Mouse (Mus musculus) embryonic facial prominence, embryonic 13.5 days (tissue): Measurements from ENCODE around the gene Slc4a5. TPM values are rescaled to one million over a fixed set of nuclear protein-coding genes. Genes with fewer than 3 reads are reported as not detected.

Source experiments
- ATAC-seq: fragments of 200-750 bp; cut with Nextera tagmentation; 2 replicates; pipeline ENCODE4 v1.8.0; 2017; ENCODE audit warnings: low read depth; ENCODE audit not compliant: insufficient number of reproducible peaks, insufficient read depth, low FRiP score, low TSS enrichment
- H3K27ac ChIP-seq: fragments of 300-500 bp; sonication (generic); 2 replicates; pipeline ENCODE4 v1.5.1; 2015; ENCODE audit warnings: moderate library complexity, mild to moderate bottlenecking, inconsistent platforms
- H3K27me3 ChIP-seq: fragments of 300-500 bp; sonication (generic); 2 replicates; pipeline ENCODE4 v1.6.1; 2015; ENCODE audit warnings: mild to moderate bottlenecking, inconsistent platforms
- H3K36me3 ChIP-seq: fragments of 300-500 bp; sonication (generic); 2 replicates; pipeline ENCODE4 v1.6.1; 2015; ENCODE audit warnings: mild to moderate bottlenecking, inconsistent platforms
- H3K4me1 ChIP-seq: fragments of 300-500 bp; sonication (generic); 2 replicates; pipeline ENCODE4 v1.6.1; 2015; ENCODE audit warnings: inconsistent platforms
- H3K4me2 ChIP-seq: fragments of 300-500 bp; sonication (generic); 2 replicates; pipeline ENCODE4 v1.6.1; 2015; ENCODE audit warnings: moderate library complexity, mild to moderate bottlenecking, inconsistent platforms
- H3K4me3 ChIP-seq: fragments of 300-500 bp; sonication (generic); 2 replicates; pipeline ENCODE4 v1.5.1; 2015; ENCODE audit warnings: mild to moderate bottlenecking, inconsistent platforms
- H3K9ac ChIP-seq: fragments of 300-500 bp; sonication (generic); 2 replicates; pipeline ENCODE4 v1.6.1; 2015; ENCODE audit warnings: mild to moderate bottlenecking, inconsistent platforms
- H3K9me3 ChIP-seq: fragments of 300-500 bp; sonication (generic); 2 replicates; pipeline ENCODE4 v1.6.1; 2016; ENCODE audit warnings: inconsistent platforms
- WGBS: fragments of 180-500 bp; shearing (Covaris S2); methylation state at CpG from one replicate; pipeline ENCODE4 v1.1.7; 2015; ENCODE audit warnings: mixed read lengths; 5-methylcytosine and 5-hydroxymethylcytosine counted together
- polyA plus RNA-seq: library from polyadenylated mRNA; unstranded; fragments of >200 nt; fragmentation: Nextera tagmentation; extraction: Ambion mirVana; gene quantifications from 2 replicates; pipeline ENCODE4 v1.2.1, GENCODE M21; 2015

Slc4a5 gene
- polyA plus RNA-seq, 1 experiment from 2014 or later = 0.20 TPM

DNA sequence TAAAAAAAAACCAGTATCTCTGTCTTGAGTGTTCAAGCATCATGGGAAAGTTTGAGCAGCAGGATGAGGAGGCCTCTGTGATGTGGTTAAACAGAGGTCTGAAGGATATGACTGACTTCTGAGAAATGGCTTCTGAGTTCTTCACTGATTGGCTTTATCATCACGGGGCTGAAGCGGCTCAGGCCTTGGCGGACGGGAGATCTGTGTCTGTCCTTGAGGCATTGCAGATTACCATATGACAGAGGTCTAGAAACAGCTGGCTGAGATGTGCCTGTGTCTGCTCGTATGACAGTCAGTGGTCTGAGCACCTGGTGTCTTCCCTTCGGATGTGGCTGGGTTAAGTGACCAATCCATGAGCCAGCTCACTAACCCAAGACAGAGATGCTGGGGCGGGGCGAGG lies 92.9 kb downstream of the Slc4a5 start:
- H3K4me1 ChIP-seq = peaks cover 18% of the 10 kb centered on the region
- no peak overlapping the region for H3K4me2 ChIP-seq
- no peak overlapping the region for H3K27ac ChIP-seq
- WGBS = 87% methylated on average over 8 of the region's 8 CpGs
- no peaks in the 10 kb centered on the region for H3K27me3 ChIP-seq
- no peaks in the 10 kb centered on the region for H3K9me3 ChIP-seq
- no peak overlapping the region for H3K9ac ChIP-seq
- H3K4me3 ChIP-seq = no peak overlapping the region
- ATAC-seq = no peak
- peaks cover 50% of the 10 kb centered on the region for H3K36me3 ChIP-seq

DNA sequence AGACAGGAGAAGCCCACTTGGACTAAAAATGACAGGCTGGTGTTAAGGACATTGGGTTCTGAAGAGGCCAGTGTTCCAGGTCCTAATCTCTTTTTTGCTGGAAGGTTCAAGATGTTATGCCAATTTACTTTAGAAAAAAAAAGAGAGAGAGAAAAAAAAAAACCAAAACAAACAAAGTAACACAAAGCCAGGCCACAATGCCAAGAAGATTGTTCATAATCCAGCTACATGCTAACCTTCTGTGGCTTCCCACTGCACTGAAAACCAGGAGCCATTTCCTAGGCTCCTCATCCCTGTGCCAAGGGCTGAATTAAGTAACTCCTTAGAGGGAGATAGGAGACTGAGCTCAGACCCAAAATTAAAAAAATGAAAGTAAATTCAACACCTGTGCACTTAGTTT lies 95.7 kb downstream of the Slc4a5 start:
- Histone ChIP-seq H3K27ac (no peak overlapping the region), H3K27me3 (no peaks in the 10 kb centered on the region), H3K4me3 (no peak overlapping the region), H3K4me1 (peaks cover 18% of the 10 kb centered on the region), H3K36me3 (peaks cover 27% of the 10 kb centered on the region), H3K9ac (no peak overlapping the region), H3K9me3 (no peaks in the 10 kb centered on the region), H3K4me2 (peak overlapping the region; percentile 76)
- no peak for ATAC-seq

DNA sequence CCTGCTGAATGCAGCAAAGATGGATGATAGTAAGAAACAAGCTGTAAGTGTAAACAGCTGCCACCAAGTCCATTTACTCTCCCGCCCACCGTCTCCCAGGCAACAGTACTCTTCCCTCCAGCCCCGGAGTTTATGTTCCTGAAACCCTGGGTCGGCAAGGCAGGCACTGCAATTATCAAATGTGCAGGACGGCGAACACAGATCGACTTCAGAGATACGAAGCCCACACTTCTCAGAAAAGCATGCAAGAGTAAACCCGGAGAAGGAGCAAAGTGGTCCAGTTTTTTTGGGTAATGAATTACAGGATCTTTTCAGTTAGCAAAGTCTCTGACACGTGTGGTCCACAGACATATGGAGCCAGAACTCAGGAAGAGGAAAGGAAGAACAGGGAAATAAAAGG lies 96.4 kb downstream of the Slc4a5 start:
- no peak for ATAC-seq
- 3% methylated on average over 10 of the region's 10 CpGs for WGBS
- peaks cover 18% of the 10 kb centered on the region for H3K4me1 ChIP-seq
- peak overlapping the region; percentile 76 for H3K4me2 ChIP-seq
- no peaks in the 10 kb centered on the region for H3K9me3 ChIP-seq
- peak overlapping the region; percentile 11; the same call in 1 of the 2 replicates for H3K27ac ChIP-seq
- H3K36me3 ChIP-seq = peaks cover 20% of the 10 kb centered on the region
- no peaks in the 10 kb centered on the region for H3K27me3 ChIP-seq
- H3K9ac ChIP-seq = 0 out of 2 replicates have a peak overlapping the region, but pooled peaks have one; percentile 58
- peak overlapping the region; percentile 89 for H3K4me3 ChIP-seq

DNA sequence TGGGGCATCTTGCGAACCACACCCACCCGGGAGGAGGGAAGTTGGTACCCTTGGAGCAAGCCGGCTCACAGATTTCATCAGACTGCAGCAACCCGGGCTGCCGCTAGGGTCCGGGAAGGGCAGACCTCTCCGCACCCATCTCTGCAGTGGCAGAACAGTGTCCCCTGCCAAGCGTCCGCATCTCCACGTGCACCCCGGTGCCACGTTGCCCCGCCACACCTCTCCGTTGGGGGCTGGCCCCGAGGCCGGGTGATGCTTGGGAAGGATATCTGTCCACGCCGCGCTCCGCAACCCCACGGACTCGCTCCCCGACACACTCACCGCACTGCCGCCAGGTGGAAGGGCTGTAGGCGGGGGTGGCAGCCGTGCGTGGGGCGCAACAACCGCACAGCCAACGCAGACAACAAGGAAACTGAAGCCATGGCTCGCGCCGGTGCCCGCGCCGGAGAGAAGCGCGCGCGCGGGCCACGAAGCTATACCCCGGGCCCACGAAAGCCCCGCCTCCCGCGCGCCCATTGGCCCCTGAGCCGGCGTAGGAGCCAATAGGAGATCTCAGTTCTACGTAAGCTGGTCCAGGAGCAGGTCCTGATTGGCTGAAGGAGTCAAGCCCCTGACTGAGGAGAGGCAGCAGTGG lies 97.6 kb downstream of the Slc4a5 start:
- no peaks in the 10 kb centered on the region for H3K27me3 ChIP-seq
- under 1% methylated on average over 52 of the region's 52 CpGs for WGBS
- peak overlapping the region; percentile 83 for H3K9ac ChIP-seq
- no peaks in the 10 kb centered on the region for H3K9me3 ChIP-seq
- H3K4me2 ChIP-seq = peak overlapping the region; percentile 76
- peaks cover 18% of the 10 kb centered on the region for H3K4me1 ChIP-seq
- H3K36me3 ChIP-seq = peaks cover 8% of the 10 kb centered on the region
- peak overlapping the region; percentile 89 for H3K4me3 ChIP-seq
- peak; percentile 98 for ATAC-seq
- peak overlapping the region; percentile 51; the same call in 1 of the 2 replicates for H3K27ac ChIP-seq

DNA sequence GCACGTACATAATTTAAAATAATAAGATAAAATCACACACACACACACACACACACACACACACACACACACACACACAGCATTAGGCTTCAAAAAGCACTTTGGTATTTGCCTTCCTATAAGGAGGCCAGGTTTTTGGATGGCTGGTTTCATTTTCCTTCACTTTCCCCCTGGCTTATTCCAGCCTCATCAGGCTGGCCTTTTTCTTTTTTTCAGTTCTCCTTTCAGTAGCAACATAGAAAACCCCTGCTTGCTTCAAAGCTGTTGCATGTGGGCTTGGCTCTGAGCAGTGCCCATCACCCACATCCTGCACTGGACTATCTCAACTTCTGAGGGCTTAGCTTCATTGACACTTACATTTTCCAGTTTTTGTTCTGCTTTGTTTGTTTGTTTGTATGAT lies 102.3 kb downstream of the Slc4a5 start:
- Histone ChIP-seq H3K9me3 (no peaks in the 10 kb centered on the region), H3K27me3 (no peaks in the 10 kb centered on the region), H3K4me3 (no peak overlapping the region), H3K4me1 (peaks cover 7% of the 10 kb centered on the region), H3K27ac (no peak overlapping the region), H3K36me3 (no peaks in the 10 kb centered on the region), H3K9ac (no peak overlapping the region), H3K4me2 (no peak overlapping the region)
- no peak for ATAC-seq
- WGBS = 44% methylated on average over 1 of the region's 1 CpGs

DNA sequence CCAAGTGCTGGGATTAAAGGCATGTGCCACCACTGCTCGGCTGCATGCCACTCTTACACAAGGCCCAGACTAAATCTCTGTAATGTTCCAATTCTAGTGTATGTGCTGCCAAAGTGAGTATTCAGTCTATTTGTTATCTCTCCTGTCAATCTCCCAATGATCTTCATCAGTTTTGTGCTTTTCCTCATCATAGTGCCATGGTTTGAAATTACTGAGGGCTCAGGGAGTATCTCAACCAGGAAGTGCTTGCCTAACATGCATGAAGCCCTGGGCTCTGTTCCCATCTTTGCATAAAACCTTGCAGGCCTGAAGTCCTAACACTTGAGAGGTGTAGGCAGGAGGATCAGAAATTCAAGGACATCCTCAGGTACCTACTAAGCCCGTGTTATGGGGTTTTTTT lies 103.2 kb downstream of the Slc4a5 start:
- H3K27ac ChIP-seq = no peak overlapping the region
- no peaks in the 10 kb centered on the region for H3K36me3 ChIP-seq
- WGBS = 58% methylated on average over 2 of the region's 2 CpGs
- no peak overlapping the region for H3K4me3 ChIP-seq
- H3K9me3 ChIP-seq = no peaks in the 10 kb centered on the region
- H3K27me3 ChIP-seq = no peaks in the 10 kb centered on the region
- no peak for ATAC-seq
- H3K4me1 ChIP-seq = peaks cover 12% of the 10 kb centered on the region
- no peak overlapping the region for H3K9ac ChIP-seq
- H3K4me2 ChIP-seq = no peak overlapping the region

DNA sequence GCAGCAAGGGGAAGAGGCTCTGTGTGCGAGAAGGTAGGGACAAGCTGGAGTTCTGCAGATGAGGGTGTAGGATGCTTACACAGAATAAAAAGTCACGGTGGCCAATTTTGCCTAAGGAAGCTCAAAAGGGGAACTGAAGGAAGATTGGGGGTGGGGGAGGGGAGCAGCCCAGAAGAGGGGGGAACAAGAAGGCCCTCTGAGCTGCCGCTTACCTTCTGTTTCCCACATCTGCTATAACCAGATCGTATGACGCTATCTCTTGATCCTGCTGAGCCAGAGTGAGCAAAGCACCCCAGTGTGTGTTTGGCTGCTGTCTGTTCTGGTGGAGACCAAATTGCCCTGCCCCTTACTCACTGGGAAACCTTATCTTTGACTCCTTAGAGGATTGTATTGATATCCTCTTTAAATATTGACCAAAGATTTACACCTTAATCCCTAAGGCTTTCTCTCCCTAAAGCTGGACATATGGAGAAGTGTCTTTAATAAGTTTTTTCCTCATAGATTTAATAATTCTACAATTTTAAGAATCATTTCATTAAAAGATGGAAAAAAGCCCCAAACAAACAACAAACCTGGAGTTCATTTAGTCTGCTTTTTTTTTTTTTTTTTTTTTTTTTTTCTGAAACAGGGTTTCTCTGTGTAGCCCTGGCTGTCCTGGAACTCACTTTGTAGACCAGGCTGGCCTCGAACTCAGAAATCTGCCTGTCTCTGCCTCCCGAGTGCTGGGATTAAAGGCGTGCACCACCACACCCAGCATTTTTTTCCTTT lies 104.2 kb downstream of the Slc4a5 start:
- Histone ChIP-seq H3K4me2 (no peak overlapping the region), H3K9me3 (no peaks in the 10 kb centered on the region), H3K27me3 (no peaks in the 10 kb centered on the region), H3K4me1 (peaks cover 13% of the 10 kb centered on the region), H3K36me3 (peaks cover 2% of the 10 kb centered on the region; the same call in 1 of the 2 replicates), H3K9ac (0 out of 2 replicates have a peak overlapping the region, but pooled peaks have one; percentile 11), H3K4me3 (no peak overlapping the region), H3K27ac (no peak overlapping the region)
- 64% methylated on average over 8 of the region's 8 CpGs for WGBS
- no peak for ATAC-seq

DNA sequence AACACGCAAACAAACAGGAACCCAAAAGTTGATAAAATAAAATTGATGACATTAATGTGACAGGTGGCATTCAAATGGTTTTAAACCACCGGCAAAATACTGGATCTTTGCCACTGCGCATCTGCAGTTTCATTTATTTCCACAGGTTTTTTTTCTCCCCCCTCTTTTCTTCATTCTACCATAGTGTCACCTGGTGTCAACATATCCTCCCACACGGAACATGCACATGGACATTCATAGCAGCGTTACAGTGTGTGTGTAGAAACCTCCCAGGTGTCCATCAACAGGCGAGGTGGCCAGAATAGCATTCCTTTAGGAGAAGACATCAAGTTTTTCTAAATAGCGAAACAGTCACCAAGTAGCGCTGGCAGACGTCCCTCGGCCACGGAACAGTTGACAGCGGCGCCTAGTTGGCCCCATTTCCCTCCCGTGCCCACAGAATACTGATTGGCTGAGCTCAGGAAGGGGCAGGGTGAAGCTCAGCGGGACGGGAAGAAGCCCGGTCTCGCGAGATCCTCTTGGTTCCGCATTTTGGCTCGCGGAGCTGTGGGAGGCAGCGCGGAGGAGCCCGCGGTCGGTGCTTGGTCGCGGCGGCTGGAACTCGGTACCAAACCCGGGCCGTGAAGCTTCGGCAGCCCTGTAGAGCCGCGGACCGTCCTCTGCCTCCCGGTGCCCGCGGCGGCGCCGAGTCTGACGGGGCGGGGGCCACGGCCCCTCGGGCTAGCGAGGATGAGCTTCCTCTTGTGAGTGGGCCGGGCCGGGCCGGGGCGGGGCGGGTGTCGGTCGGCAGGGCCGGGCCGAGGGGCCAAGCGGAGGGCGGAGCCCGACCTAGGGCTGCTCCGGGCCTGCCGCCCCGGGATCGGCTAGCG lies 106.1 kb downstream of the Slc4a5 start, which contains the start of the genes Mthfd2 and Mob1a:
Mthfd2 (minus strand) TSS at position 384 of the 869 bp plus-strand sequence.
Mob1a (plus strand) TSS at position 492 of the 869 bp plus-strand sequence.
- Histone ChIP-seq H3K4me2 (peak within 1 kb of the TSS; percentile 74), H3K4me1 (peaks cover 13% of the 10 kb centered on the region), H3K9me3 (no peaks in the 10 kb centered on the region), H3K27ac (peak within 1 kb of the TSS; percentile 95), H3K4me3 (peak within 1 kb of the TSS; percentile 68), H3K36me3 (peaks cover 16% of the 10 kb centered on the region), H3K27me3 (no peaks in the 10 kb centered on the region), H3K9ac (peak within 1 kb of the TSS; percentile 87)
- ATAC-seq = peak; percentile 96
- 1% methylated on average over 63 of the region's 65 CpGs for WGBS

DNA sequence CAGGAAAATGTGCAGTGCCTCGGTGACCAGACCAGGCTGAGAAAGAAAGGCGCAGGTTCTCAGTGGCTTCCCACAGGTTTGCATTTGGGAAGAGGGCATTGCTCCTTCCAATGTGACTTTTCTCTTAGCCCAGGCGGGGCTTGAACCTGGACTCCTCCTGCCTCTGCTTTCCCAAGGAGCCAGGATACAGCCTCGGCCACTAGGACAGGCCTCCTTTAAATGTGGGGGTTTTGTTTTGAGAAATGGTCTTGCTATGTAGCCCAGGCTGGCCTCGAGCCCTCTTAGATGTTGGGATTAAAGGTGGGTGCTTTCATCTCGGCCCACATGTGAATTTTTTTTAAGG lies 106.7 kb downstream of the Slc4a5 start:
- peak overlapping the region; percentile 74 for H3K4me2 ChIP-seq
- WGBS = 8% methylated on average over 6 of the region's 6 CpGs
- no peak for ATAC-seq
- peak overlapping the region; percentile 87 for H3K9ac ChIP-seq
- peaks cover 22% of the 10 kb centered on the region for H3K36me3 ChIP-seq
- H3K27ac ChIP-seq = peak overlapping the region; percentile 95
- no peaks in the 10 kb centered on the region for H3K27me3 ChIP-seq
- H3K4me3 ChIP-seq = peak overlapping the region; percentile 68
- peaks cover 13% of the 10 kb centered on the region for H3K4me1 ChIP-seq
- H3K9me3 ChIP-seq = no peaks in the 10 kb centered on the region

DNA sequence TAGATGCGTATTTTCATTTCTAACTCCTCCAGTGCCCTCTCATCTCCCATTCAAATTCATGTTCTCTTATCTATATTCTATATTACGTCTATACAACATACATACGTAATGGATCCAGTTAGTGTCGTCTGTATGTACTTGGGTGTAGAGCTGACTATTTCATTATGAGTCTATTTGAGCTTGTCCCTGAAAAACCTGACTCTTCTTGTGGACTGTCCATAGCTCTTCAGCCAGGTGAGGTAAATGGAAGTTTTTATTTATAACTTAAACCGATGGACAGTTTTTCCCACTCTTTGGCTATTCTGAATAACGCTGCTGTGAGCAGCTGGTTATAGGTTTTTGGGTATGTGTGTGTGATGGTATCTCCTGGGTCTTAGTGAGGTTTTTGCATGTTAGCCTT lies 107.1 kb downstream of the Slc4a5 start:
- H3K27ac ChIP-seq = no peak overlapping the region
- peak overlapping the region; percentile 87 for H3K9ac ChIP-seq
- no peak for ATAC-seq
- WGBS = 56% methylated on average over 6 of the region's 6 CpGs
- peaks cover 13% of the 10 kb centered on the region for H3K4me1 ChIP-seq
- peak overlapping the region; percentile 74 for H3K4me2 ChIP-seq
- no peaks in the 10 kb centered on the region for H3K9me3 ChIP-seq
- peak overlapping the region; percentile 68 for H3K4me3 ChIP-seq
- no peaks in the 10 kb centered on the region for H3K27me3 ChIP-seq
- peaks cover 26% of the 10 kb centered on the region for H3K36me3 ChIP-seq

DNA sequence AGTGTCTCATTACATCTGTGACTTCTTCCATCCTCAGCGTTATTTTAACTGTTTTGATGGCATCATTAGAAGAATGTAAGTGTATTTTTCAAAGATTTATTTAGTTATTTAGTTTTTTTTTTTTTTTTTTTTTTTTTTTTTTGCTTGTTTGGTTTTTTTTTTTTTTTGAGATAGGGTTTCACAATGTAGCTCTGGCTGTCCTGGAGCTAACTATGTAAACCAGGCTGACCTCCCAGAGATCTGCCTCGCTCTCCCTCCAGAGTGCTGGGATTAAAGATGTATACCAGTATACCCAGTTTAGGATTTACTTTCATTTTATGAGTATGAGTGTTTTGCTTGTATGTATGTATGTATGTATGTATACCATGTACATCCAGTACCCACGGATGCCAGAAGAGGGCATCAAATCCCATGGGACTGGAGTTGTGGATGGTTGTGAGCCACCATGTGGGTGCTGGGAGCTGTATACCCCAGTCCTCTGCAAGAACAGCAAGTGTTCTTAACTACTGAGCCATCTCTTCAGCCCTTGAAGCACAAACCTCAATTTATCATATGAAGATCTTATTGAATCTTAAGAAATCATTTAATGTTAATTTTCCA lies 108.1 kb downstream of the Slc4a5 start:
- H3K4me2 ChIP-seq = no peak overlapping the region
- peaks cover 13% of the 10 kb centered on the region for H3K4me1 ChIP-seq
- no peak overlapping the region for H3K4me3 ChIP-seq
- no peak overlapping the region for H3K9ac ChIP-seq
- no peak overlapping the region for H3K27ac ChIP-seq
- 88% methylated on average over 3 of the region's 3 CpGs for WGBS
- no peak for ATAC-seq
- no peaks in the 10 kb centered on the region for H3K9me3 ChIP-seq
- H3K27me3 ChIP-seq = no peaks in the 10 kb centered on the region
- H3K36me3 ChIP-seq = peaks cover 34% of the 10 kb centered on the region
